Mouse (Mus musculus) R1 (cell line): ENCODE results near the gene Cul4b.
"Not testable (repeated sequence)": the region's sequence is repeated elsewhere in the genome, so short reads cannot be mapped to it uniquely, and the experiment has no call there.

Experiments
- DNase-seq: peaks from one replicate; pipeline ENCODE4 v3.0.0-alpha.2; 2018; ENCODE audit warnings: low read depth, low spot score

Gene Cul4b

DNA sequence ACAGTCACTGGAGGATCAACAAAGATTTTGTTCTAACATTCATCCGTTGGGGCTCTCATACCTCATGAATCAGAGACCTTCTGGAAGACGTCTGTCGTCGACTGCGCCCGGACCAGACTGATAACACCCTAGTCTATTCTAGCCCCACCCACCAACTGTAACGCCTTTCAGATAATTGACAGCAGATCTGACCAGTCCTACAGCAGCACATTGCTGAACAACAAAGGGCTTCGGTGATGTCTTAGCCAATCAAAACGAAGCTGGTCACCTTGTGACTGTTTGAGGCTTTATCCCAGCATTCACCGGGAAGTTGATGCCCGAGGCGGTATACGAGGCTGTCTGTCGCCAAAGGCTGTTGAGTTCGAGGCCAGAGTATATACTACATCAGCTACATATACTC lies at the start of gene Cul4b:
Gene Cul4b, minus strand, starts transcription at position 119 of the 400 bp plus-strand sequence.
- DNase-seq, result peak; percentile 97

DNA sequence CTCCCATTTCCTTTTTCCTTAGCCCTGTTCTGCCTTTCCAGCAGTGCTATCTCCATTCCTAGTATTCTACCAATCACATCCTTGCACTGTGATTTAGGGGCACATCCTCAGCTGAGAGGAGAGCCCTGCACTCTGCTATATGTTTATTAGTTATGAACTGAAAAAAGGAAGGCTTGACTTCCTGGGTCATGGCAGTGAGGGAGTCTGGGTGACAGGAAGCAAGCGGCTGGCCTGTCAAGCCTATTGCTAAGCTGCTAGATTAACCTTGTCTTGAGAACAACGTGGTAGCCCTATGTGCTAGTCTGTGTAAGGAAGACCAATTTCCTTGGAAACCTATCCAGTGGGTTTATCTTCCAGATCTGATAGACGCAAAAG lies 25.0 kb upstream of the Cul4b start:
- peak; percentile 20 for DNase-seq

GRCm38 (mm10) chrX:38600177-38600994 lies 24.4 kb upstream of the Cul4b start, which contains the start of gene Mcts1:
TSS of gene Mcts1 (plus strand) at chrX:38600578.
- peak; percentile 98 for DNase-seq

DNA sequence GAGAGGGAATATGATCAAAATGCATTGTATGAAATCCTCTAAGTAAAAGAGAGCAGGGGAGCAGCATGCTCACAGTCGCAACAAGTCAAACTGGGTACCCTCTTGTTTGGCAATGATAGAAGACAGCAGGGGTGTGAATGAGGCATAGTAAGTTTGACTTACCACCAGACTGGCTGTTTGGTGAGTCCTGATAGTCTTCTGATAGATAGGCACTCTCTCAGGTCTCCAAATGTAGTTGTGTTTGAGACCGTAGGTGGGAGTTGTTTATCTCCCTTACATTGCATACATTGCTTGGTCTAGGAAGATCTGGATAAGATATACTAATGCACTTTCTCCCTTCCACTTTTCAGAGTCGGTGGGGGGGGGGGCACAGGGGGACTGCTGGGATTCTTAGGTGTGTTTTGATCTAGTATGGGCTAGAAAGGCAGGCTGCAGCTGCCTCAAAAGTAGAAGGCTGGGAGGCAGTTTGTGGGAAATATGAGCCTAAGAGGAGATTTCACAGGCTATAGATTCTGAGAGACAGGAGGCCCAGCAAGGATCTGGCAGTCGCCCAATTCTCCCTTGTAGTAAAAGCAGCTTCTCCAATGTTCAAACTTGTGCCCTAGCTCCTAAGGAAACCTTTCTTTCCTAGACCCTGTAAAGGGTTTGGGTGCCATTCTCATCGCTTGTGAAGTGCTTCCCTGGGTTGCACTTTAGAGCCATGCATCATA lies 17.3 kb upstream of the Cul4b start:
- DNase-seq, result no peak

- DNase-seq, result no peak
Observed at GRCm38 (mm10) chrX:38591749-38592148, 15.8 kb upstream of the Cul4b start.

DNA sequence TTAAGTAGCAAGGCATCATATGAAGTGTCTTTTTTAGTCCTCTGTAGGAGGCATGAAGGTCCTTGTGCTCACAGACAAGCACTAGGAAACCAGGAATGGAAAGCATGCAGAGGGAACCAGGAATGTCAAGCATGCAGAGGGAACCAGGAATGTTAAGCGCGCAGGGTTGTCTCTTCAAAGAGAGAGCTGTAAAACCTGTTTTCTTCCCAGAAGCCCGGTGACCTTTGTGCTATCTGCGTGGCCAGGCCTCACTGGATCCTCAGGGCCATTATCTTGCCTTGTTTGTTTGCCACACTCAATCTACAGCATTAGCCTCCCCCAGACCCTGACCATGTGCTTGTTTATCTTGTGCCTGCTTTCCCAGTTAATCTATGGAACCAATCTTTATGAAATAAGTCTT lies 13.8 kb upstream of the Cul4b start:
- peak; percentile 93 for DNase-seq

GRCm38 (mm10) chrX:38583261-38583660 lies 7.3 kb upstream of the Cul4b start:
- no peak for DNase-seq

DNA sequence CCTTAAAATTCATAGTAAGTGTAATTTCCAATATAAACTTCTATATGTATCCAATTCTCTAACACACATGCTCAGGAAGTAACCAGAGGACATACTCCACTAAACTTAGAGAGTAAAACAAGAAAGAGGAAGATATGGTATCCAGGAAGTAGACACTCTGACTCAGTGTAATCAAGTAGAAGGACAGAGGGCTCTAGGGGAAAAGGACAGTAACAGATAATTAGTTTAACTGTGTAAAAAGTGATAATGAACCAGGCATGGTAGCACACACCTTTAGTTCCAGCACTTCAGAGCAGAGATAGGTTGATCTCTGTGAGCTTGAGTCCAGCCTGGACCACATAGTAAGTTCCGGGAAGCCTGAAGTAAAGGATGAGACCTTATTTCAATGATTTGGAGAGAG lies 5.1 kb upstream of the Cul4b start:
- DNase-seq, result no peak

- DNase-seq, result peak; percentile 96
Observed at GRCm38 (mm10) chrX:38566521-38567205, 9.3 kb downstream of the Cul4b start.

GRCm38 (mm10) chrX:38565176-38565542 lies 10.8 kb downstream of the Cul4b start:
- no peak for DNase-seq

GRCm38 (mm10) chrX:38564542-38565175 lies 11.3 kb downstream of the Cul4b start:
- DNase-seq, result peak; percentile 93

GRCm38 (mm10) chrX:38563941-38564541 lies 12.0 kb downstream of the Cul4b start:
- DNase-seq, result no peak

GRCm38 (mm10) chrX:38553255-38553654 lies 22.7 kb downstream of the Cul4b start:
- no peak for DNase-seq

DNA sequence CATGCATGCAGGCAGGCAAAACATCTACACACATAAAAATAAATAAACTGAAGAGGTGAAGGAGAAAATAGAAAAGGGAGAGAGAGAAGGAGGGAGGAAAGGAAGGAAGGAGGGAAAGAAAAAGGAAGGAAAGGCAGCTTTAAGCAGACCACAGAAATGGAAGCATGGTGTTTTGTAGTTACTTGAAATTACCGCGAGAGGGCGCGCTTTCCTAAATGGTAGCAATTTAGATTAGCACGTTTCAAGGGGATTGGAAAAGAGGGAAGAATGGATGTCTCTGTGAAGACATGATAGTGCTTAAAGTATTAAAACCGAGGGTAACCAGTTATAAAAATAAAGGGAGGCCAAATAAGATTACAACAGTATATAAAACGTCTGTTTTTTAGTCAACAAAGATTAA lies 61.4 kb downstream of the Cul4b start:
- peak; percentile 61 for DNase-seq

GRCm38 (mm10) chrX:38504846-38505245 lies 71.2 kb downstream of the Cul4b start:
- DNase-seq, result peak; percentile 23

GRCm38 (mm10) chrX:38502182-38502581 lies 73.8 kb downstream of the Cul4b start:
- not testable (repeated sequence) for DNase-seq

GRCm38 (mm10) chrX:38485464-38485863 lies 90.5 kb downstream of the Cul4b start:
- not testable (repeated sequence) for DNase-seq
